Mouse (Mus musculus) kidney, postnatal 0 days (tissue): ENCODE data around the gene Zfp365. TPM values are rescaled to one million over a fixed set of nuclear protein-coding genes. Genes with fewer than 3 reads are reported as not detected.
A peak's percentile ranks its signal among the peaks of the same experiment; 100 is the strongest.

Source experiments
- ATAC-seq: fragments of 200-750 bp; cut with Nextera tagmentation; replicated peaks from 2 replicates; pipeline ENCODE4 v1.8.0; 2017; ENCODE audit warnings: low read depth, moderate number of reproducible peaks, moderate TSS enrichment, moderate library complexity; ENCODE audit not compliant: low FRiP score
- DNase-seq: peaks from one replicate; pipeline ENCODE4 v3.0.0-alpha.2; 2016; ENCODE audit warnings: low spot score
- H3K27ac ChIP-seq: fragments of 300-500 bp; sonication (generic); 2 replicates; pipeline ENCODE4 v1.5.1; 2014; ENCODE audit warnings: mild to moderate bottlenecking
- H3K27me3 ChIP-seq: fragments of 300-500 bp; sonication (generic); 2 replicates; pipeline ENCODE4 v1.6.1; 2014; ENCODE audit warnings: low read length, mixed read lengths; ENCODE audit not compliant: insufficient read depth
- H3K36me3 ChIP-seq: fragments of 300-500 bp; sonication (generic); 2 replicates; pipeline ENCODE4 v1.6.1; 2014; ENCODE audit warnings: low read length, mixed read lengths; ENCODE audit not compliant: insufficient read depth
- H3K4me1 ChIP-seq: fragments of 300-500 bp; sonication (generic); replicated peaks from 2 replicates; pipeline ENCODE4 v1.6.1; 2014; ENCODE audit warnings: antibody characterized with exemption, low read length, mixed read lengths; ENCODE audit not compliant: insufficient read depth
- H3K4me2 ChIP-seq: fragments of 300-500 bp; sonication (generic); 2 replicates; pipeline ENCODE4 v1.6.1; 2014; ENCODE audit warnings: mild to moderate bottlenecking, low read length, moderate library complexity, mixed read lengths
- H3K4me3 ChIP-seq: fragments of 300-500 bp; sonication (generic); replicated peaks from 2 replicates; pipeline ENCODE4 v1.5.1; 2014; ENCODE audit warnings: low read depth, low read length
- H3K9ac ChIP-seq: fragments of 300-500 bp; sonication (generic); 2 replicates; pipeline ENCODE4 v1.6.1; 2014; ENCODE audit warnings: low read depth, low read length
- H3K9me3 ChIP-seq: fragments of 300-500 bp; sonication (generic); replicated peaks from 2 replicates; pipeline ENCODE4 v1.6.1; 2016; ENCODE audit warnings: low read length, inconsistent platforms, mixed read lengths
- CTCF ChIP-seq: IDR thresholded peaks from 2 replicates; pipeline ENCODE4 v1.5.1; 2016; ENCODE audit warnings: antibody characterized with exemption, low read depth, mild to moderate bottlenecking, moderate library complexity
- WGBS: fragments of 180-500 bp; shearing (Covaris S2); extraction: QIAGEN DNeasy Blood & Tissue Kit; methylation state at CpG from one replicate; pipeline ENCODE4 v1.1.7; 2014; 5-methylcytosine and 5-hydroxymethylcytosine counted together
- polyA plus RNA-seq: library from polyadenylated mRNA; unstranded; fragments of >200 nt; fragmentation: Nextera tagmentation; extraction: Ambion mirVana; gene quantifications from 2 replicates; pipeline ENCODE4 v1.2.1, GENCODE M21; 2015

Gene Zfp365
- polyA plus RNA-seq: 0.63 and 0.66 TPM in 2 replicates

- H3K27me3 ChIP-seq: no peaks in the 10 kb centered on the region
- DNase-seq (peak; percentile 85), ATAC-seq (peak; percentile 91)
- H3K27ac ChIP-seq: no peak within 1 kb of the TSS
- peak; percentile 11; the same call in 1 of the 2 replicates for TF ChIP-seq CTCF
- no peaks in the 10 kb centered on the region for H3K9me3 ChIP-seq
- H3K36me3 ChIP-seq: no peaks in the 10 kb centered on the region
- WGBS: under 1% methylated on average over 32 of the region's 43 CpGs
- H3K4me1 ChIP-seq: 0 out of 2 replicates have a peak, but pooled peaks cover 3% of the 10 kb centered on the region
- peak within 1 kb of the TSS; percentile 51 for H3K9ac ChIP-seq
- peak within 1 kb of the TSS; percentile 56 for H3K4me3 ChIP-seq
- peak within 1 kb of the TSS; percentile 98 for H3K4me2 ChIP-seq
These were observed at the start of gene Zfp365 for GRCm38 (mm10) chr10:67912337-67912776. Zfp365 (minus strand) TSS chr10:67912662.

GRCm38 (mm10) chr10:67959982-67960381, 47.5 kb upstream of the Zfp365 start:
- Histone ChIP-seq H3K36me3 (no peaks in the 10 kb centered on the region), H3K4me3 (no peak overlapping the region), H3K4me1 (no peaks in the 10 kb centered on the region), H3K27me3 (no peaks in the 10 kb centered on the region), H3K9me3 (no peaks in the 10 kb centered on the region), H3K4me2 (no peak overlapping the region), H3K27ac (no peak overlapping the region), H3K9ac (no peak overlapping the region)
- 69% methylated on average over 3 of the region's 3 CpGs for WGBS
- TF ChIP-seq CTCF: no peak
- DNase-seq (no peak), ATAC-seq (no peak)

- no peak overlapping the region for H3K4me2 ChIP-seq
- H3K4me1 ChIP-seq: no peaks in the 10 kb centered on the region
- TF ChIP-seq CTCF: no peak
- H3K36me3 ChIP-seq: no peaks in the 10 kb centered on the region
- DNase-seq (no peak), ATAC-seq (no peak)
- no peaks in the 10 kb centered on the region for H3K9me3 ChIP-seq
- 93% methylated on average over 2 of the region's 2 CpGs for WGBS
- no peak overlapping the region for H3K4me3 ChIP-seq
- H3K9ac ChIP-seq: no peak overlapping the region
- no peak overlapping the region for H3K27ac ChIP-seq
- no peaks in the 10 kb centered on the region for H3K27me3 ChIP-seq
These were observed 43.5 kb upstream of the Zfp365 start for GRCm38 (mm10) chr10:67955982-67956381.

GRCm38 (mm10) chr10:67951690-67952089, 39.2 kb upstream of the Zfp365 start:
- H3K4me2 ChIP-seq: no peak overlapping the region
- H3K4me1 ChIP-seq: no peaks in the 10 kb centered on the region
- ATAC-seq (no peak), DNase-seq (no peak)
- no peak overlapping the region for H3K4me3 ChIP-seq
- no peaks in the 10 kb centered on the region for H3K27me3 ChIP-seq
- WGBS: 74% methylated on average over 4 of the region's 4 CpGs
- no peaks in the 10 kb centered on the region for H3K9me3 ChIP-seq
- H3K27ac ChIP-seq: no peak overlapping the region
- H3K36me3 ChIP-seq: no peaks in the 10 kb centered on the region
- H3K9ac ChIP-seq: no peak overlapping the region
- TF ChIP-seq CTCF: no peak

- 64% methylated on average over 8 of the region's 8 CpGs for WGBS
- no peak for ATAC-seq
- Histone ChIP-seq H3K4me1 (no peaks in the 10 kb centered on the region), H3K36me3 (no peaks in the 10 kb centered on the region), H3K4me2 (no peak overlapping the region), H3K9ac (no peak overlapping the region), H3K27me3 (no peaks in the 10 kb centered on the region), H3K27ac (no peak overlapping the region), H3K9me3 (no peaks in the 10 kb centered on the region), H3K4me3 (no peak overlapping the region)
- no peak for DNase-seq
- no peak for TF ChIP-seq CTCF
These were observed 37.7 kb upstream of the Zfp365 start for GRCm38 (mm10) chr10:67950059-67950748.

- H3K9me3 ChIP-seq: no peaks in the 10 kb centered on the region
- H3K4me2 ChIP-seq: no peak overlapping the region
- no peak for ATAC-seq
- H3K27me3 ChIP-seq: no peaks in the 10 kb centered on the region
- no peak for DNase-seq
- no peak overlapping the region for H3K27ac ChIP-seq
- H3K4me3 ChIP-seq: no peak overlapping the region
- TF ChIP-seq CTCF: no peak
- WGBS: 83% methylated on average over 4 of the region's 4 CpGs
- no peaks in the 10 kb centered on the region for H3K36me3 ChIP-seq
- H3K4me1 ChIP-seq: no peaks in the 10 kb centered on the region
- H3K9ac ChIP-seq: no peak overlapping the region
These were observed 31.1 kb upstream of the Zfp365 start for GRCm38 (mm10) chr10:67943513-67943912.
